Mouse (Mus musculus) mesoderm, embryonic 11.5 days (tissue): Measurements from ENCODE around the gene Tbx3.

Experiments used
- DNase-seq: peaks from one replicate; pipeline ENCODE4 v3.0.0-alpha.2; 2012; ENCODE audit warnings: low read depth, low spot score

Gene Tbx3

GRCm38 (mm10) chr5:119661474-119661873 is 9.0 kb upstream of the Tbx3 start:
- DNase-seq, result no peak

- DNase-seq, result no peak
Observed at GRCm38 (mm10) chr5:119662326-119662725, 8.1 kb upstream of the Tbx3 start.

GRCm38 (mm10) chr5:119662731-119663130 is 7.7 kb upstream of the Tbx3 start:
- DNase-seq, result no peak

GRCm38 (mm10) chr5:119663241-119663640 is 7.2 kb upstream of the Tbx3 start:
- no peak for DNase-seq

- DNase-seq, result no peak
Observed at GRCm38 (mm10) chr5:119663747-119664146, 6.7 kb upstream of the Tbx3 start.

- DNase-seq, result no peak
Observed at GRCm38 (mm10) chr5:119665739-119666138, 4.7 kb upstream of the Tbx3 start.

- DNase-seq, result no peak
Observed at GRCm38 (mm10) chr5:119667356-119667940, 3.0 kb upstream of the Tbx3 start.

- DNase-seq, result no peak
Observed at GRCm38 (mm10) chr5:119668191-119668912, 2.1 kb upstream of the Tbx3 start.

- no peak for DNase-seq
Observed at GRCm38 (mm10) chr5:119668913-119669411, 1.5 kb upstream of the Tbx3 start.

GRCm38 (mm10) chr5:119669741-119670565 is 516 bp upstream of the Tbx3 start:
- DNase-seq, result no peak

- no peak for DNase-seq
Observed at GRCm38 (mm10) chr5:119671124-119671801, 794 bp downstream of the Tbx3 start.

- DNase-seq, result no peak
Observed at GRCm38 (mm10) chr5:119671965-119672347, 1.5 kb downstream of the Tbx3 start.

GRCm38 (mm10) chr5:119672348-119672983 is 2.0 kb downstream of the Tbx3 start:
- no peak for DNase-seq

GRCm38 (mm10) chr5:119672984-119673600 is 2.6 kb downstream of the Tbx3 start:
- no peak for DNase-seq

GRCm38 (mm10) chr5:119673716-119674605 is 3.5 kb downstream of the Tbx3 start:
- no peak for DNase-seq

- DNase-seq, result no peak
Observed at GRCm38 (mm10) chr5:119674606-119675330, 4.3 kb downstream of the Tbx3 start.

- no peak for DNase-seq
Observed at GRCm38 (mm10) chr5:119676245-119676644, 5.8 kb downstream of the Tbx3 start.

- no peak for DNase-seq
Observed at GRCm38 (mm10) chr5:119678516-119678915, 8.0 kb downstream of the Tbx3 start.

GRCm38 (mm10) chr5:119679084-119679483 is 8.6 kb downstream of the Tbx3 start:
- DNase-seq, result no peak
